Mouse (Mus musculus): ENCODE results near the gene Epb41l2.

DNA sequence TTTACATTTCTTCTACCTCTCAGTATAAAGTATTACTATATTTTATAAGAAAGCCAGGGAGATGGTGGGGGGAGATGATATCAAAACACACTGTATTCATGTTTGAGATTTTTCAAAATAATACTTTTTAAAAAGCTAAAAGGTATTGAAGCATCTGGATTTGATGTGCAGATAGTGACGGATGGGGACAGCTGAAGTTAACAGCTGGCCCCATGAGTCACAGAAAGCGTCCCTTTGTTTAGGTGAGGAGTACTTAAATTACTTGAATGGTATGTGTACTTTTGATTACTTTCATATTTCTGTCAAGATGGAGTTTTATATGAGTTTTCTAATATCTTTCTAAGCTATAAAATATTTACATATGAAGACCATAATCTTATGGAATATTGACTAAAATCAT is 112.3 kb downstream of the Epb41l2 start:
- TF ChIP-seq USF1 (IDR thresholded peaks at IDR 0.05; ENCODE audit: low read depth) (no peak), CTCF (IDR thresholded peaks at IDR 0.05; ENCODE audit: control insufficient read depth, insufficient read depth, insufficient read length) (no peak), MYOG (IDR thresholded peaks at IDR 0.05; ENCODE audit: control insufficient read depth, extremely low read depth, insufficient read length) (no peak), MYOD1 (IDR thresholded peaks at IDR 0.05; ENCODE audit: control insufficient read depth, insufficient read length, low read depth) (peak; percentile 97), MAX (IDR thresholded peaks at IDR 0.05) (no peak)

All from C2C12 (cell line).